Mouse (Mus musculus) kidney, adult 2 months (tissue): ENCODE results near the gene Ano3. TPM values are rescaled to one million over a fixed set of nuclear protein-coding genes. Genes with fewer than 3 reads are reported as not detected.
A peak's percentile ranks its signal among the peaks of the same experiment; 100 is the strongest.

Experiments
- DNase-seq: peaks from one replicate; pipeline ENCODE4 v3.0.0; 2021
- H3K27ac ChIP-seq: fragments of 200-500 bp; 2 replicates; pipeline ENCODE4 v1.5.1; 2012; ENCODE audit warnings: low read depth, low read length, control low read depth, inconsistent platforms; ENCODE audit not compliant: insufficient read depth
- H3K27me3 ChIP-seq: fragments of 200-500 bp; replicated peaks from 2 replicates; pipeline ENCODE4 v1.6.1; 2012; ENCODE audit warnings: mild to moderate bottlenecking, moderate library complexity, low read length, inconsistent platforms; ENCODE audit not compliant: control insufficient read depth, insufficient read depth
- H3K36me3 ChIP-seq: fragments of 200-500 bp; 2 replicates; pipeline ENCODE4 v1.6.1; 2012; ENCODE audit warnings: mild to moderate bottlenecking, moderate library complexity, low read length, inconsistent platforms; ENCODE audit not compliant: control insufficient read depth, insufficient read depth
- H3K4me1 ChIP-seq: fragments of 200-500 bp; 2 replicates; pipeline ENCODE4 v1.6.1; 2011; ENCODE audit warnings: low read length; ENCODE audit not compliant: control insufficient read depth, insufficient read depth
- H3K4me3 ChIP-seq: fragments of 200-500 bp; 2 replicates; pipeline ENCODE4 v1.5.1; 2011; ENCODE audit warnings: mild to moderate bottlenecking, low read depth, low read length, control low read depth; ENCODE audit not compliant: insufficient read depth
- CTCF ChIP-seq: fragments of 200-500 bp; conservative IDR thresholded peaks from 2 replicates; pipeline ENCODE4 v1.5.1; 2011; ENCODE audit warnings: low read depth, mild to moderate bottlenecking, control low read depth, low read length, moderate library complexity, mixed read lengths; ENCODE audit not compliant: insufficient read depth, insufficient read length
- POLR2A ChIP-seq: fragments of 200-500 bp; IDR thresholded peaks from one replicate; pipeline ENCODE4 v1.6.1; 2011; ENCODE audit warnings: low read depth, low read length, control low read depth
- WGBS: fragments of 180-500 bp; shearing (Covaris S2); methylation state at CpG from one replicate; pipeline ENCODE4 v1.1.7; 2018; 5-methylcytosine and 5-hydroxymethylcytosine counted together
- polyA plus RNA-seq: library from polyadenylated mRNA; depleted of rRNA; stranded (reverse); fragments of >200 nt; gene quantifications from 2 replicates; pipeline ENCODE4 v1.2.3, GENCODE M21; 2012

Gene Ano3
- polyA plus RNA-seq, 1 experiment: 0.02 TPM

- TF ChIP-seq POLR2A: no peak
- no peak for TF ChIP-seq CTCF
- no peak for DNase-seq
- H3K27ac ChIP-seq: no peak overlapping the region
- H3K4me3 ChIP-seq: no peak overlapping the region
- WGBS: 80% methylated on average over 1 of the region's 1 CpGs
- H3K27me3 ChIP-seq: no peaks in the 10 kb centered on the region
- no peaks in the 10 kb centered on the region for H3K36me3 ChIP-seq
- H3K4me1 ChIP-seq: no peaks in the 10 kb centered on the region
These were observed 135.8 kb downstream of the Ano3 start for GRCm38 (mm10) chr2:110814964-110815363.

GRCm38 (mm10) chr2:110806302-110807093 is 144.2 kb downstream of the Ano3 start:
- no peaks in the 10 kb centered on the region; the same call in 1 of the 2 replicates for H3K4me1 ChIP-seq
- WGBS: 64% methylated on average over 5 of the region's 5 CpGs
- TF ChIP-seq POLR2A: no peak
- TF ChIP-seq CTCF: no peak
- H3K27me3 ChIP-seq: no peaks in the 10 kb centered on the region
- no peak overlapping the region for H3K27ac ChIP-seq
- DNase-seq: peak; percentile 14
- no peaks in the 10 kb centered on the region for H3K36me3 ChIP-seq
- H3K4me3 ChIP-seq: no peak overlapping the region

- Histone ChIP-seq H3K36me3 (no peaks in the 10 kb centered on the region), H3K27me3 (no peaks in the 10 kb centered on the region), H3K27ac (no peak overlapping the region), H3K4me1 (no peaks in the 10 kb centered on the region), H3K4me3 (no peak overlapping the region)
- 53% methylated on average over 1 of the region's 1 CpGs for WGBS
- DNase-seq: no peak
- TF ChIP-seq POLR2A (no peak), CTCF (no peak)
These were observed 154.8 kb downstream of the Ano3 start for GRCm38 (mm10) chr2:110795928-110796327.

- H3K4me3 ChIP-seq: no peak overlapping the region
- no peaks in the 10 kb centered on the region for H3K4me1 ChIP-seq
- TF ChIP-seq CTCF (no peak), POLR2A (no peak)
- DNase-seq: no peak
- 70% methylated on average over 3 of the region's 3 CpGs for WGBS
- no peaks in the 10 kb centered on the region for H3K36me3 ChIP-seq
- no peaks in the 10 kb centered on the region for H3K27me3 ChIP-seq
- H3K27ac ChIP-seq: no peak overlapping the region
These were observed 155.3 kb downstream of the Ano3 start for GRCm38 (mm10) chr2:110795433-110795832.

GRCm38 (mm10) chr2:110787396-110787795 is 163.3 kb downstream of the Ano3 start:
- Histone ChIP-seq H3K27me3 (no peaks in the 10 kb centered on the region), H3K4me3 (no peak overlapping the region), H3K4me1 (no peaks in the 10 kb centered on the region), H3K27ac (no peak overlapping the region), H3K36me3 (no peaks in the 10 kb centered on the region)
- no peak for DNase-seq
- 81% methylated on average over 3 of the region's 3 CpGs for WGBS
- TF ChIP-seq CTCF (no peak), POLR2A (no peak)

- Histone ChIP-seq H3K27ac (no peak overlapping the region), H3K36me3 (no peaks in the 10 kb centered on the region), H3K4me3 (no peak overlapping the region), H3K4me1 (no peaks in the 10 kb centered on the region), H3K27me3 (no peaks in the 10 kb centered on the region)
- TF ChIP-seq CTCF: no peak
- DNase-seq: no peak
- 84% methylated on average over 2 of the region's 2 CpGs for WGBS
These were observed 191.3 kb downstream of the Ano3 start for GRCm38 (mm10) chr2:110759434-110759833.

GRCm38 (mm10) chr2:110757556-110757955 is 193.2 kb downstream of the Ano3 start:
- H3K4me3 ChIP-seq: no peak overlapping the region
- H3K27ac ChIP-seq: no peak overlapping the region
- no peaks in the 10 kb centered on the region for H3K27me3 ChIP-seq
- no peaks in the 10 kb centered on the region for H3K4me1 ChIP-seq
- DNase-seq: no peak
- H3K36me3 ChIP-seq: no peaks in the 10 kb centered on the region
- TF ChIP-seq POLR2A: no peak
- TF ChIP-seq CTCF: no peak
- 70% methylated on average over 2 of the region's 2 CpGs for WGBS
